Mouse (Mus musculus) ES-E14 (cell line): Measurements from ENCODE around the gene Retreg3.

Experiments used
- HCFC1 ChIP-seq: IDR thresholded peaks from 2 replicates; pipeline ENCODE4 v1.6.1; 2012; ENCODE audit warnings: low read length, inconsistent platforms, borderline replicate concordance; ENCODE audit not compliant: insufficient read depth
- MAFK ChIP-seq: IDR thresholded peaks from 2 replicates; pipeline ENCODE4 v1.6.1; 2014; ENCODE audit warnings: mild to moderate bottlenecking, low read depth, low read length, inconsistent platforms; ENCODE audit not compliant: insufficient read depth
- ZC3H11A ChIP-seq: IDR thresholded peaks from 2 replicates; pipeline ENCODE4 v1.6.1; 2012; ENCODE audit warnings: low read depth, mild to moderate bottlenecking, inconsistent platforms, low read length, borderline replicate concordance
- ZNF384 ChIP-seq: IDR thresholded peaks from 2 replicates; pipeline ENCODE4 v1.6.1; 2012; ENCODE audit warnings: low read depth, low read length, inconsistent platforms

DNA sequence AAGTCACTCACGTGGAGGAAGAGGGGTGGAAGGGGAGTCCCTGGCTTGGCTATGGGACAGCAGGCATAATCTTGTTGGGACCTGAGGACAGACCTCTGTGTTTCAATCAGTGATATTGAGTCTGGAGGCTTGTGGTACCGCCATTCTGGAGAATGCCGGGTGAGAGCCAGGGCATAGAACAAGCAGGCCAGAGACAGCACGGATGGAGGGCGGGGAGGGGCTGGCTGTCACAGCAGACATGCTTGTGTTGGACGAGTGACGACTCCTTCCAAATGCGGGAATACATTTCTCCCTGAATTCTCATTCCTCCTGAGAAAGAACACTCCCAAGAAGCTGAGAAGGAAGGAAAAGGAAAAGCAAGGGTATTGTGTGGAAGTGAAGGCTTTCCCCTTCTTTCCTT is 68.1 kb downstream of the Retreg3 start:
- TF ChIP-seq MAFK = no peak
- no peak for TF ChIP-seq HCFC1
- TF ChIP-seq ZNF384 = no peak
- no peak for TF ChIP-seq ZC3H11A
